Mouse (Mus musculus) heart, postnatal 10 days (tissue): ENCODE measurements around the gene Erbb4. TPM values are rescaled to one million over a fixed set of nuclear protein-coding genes. Genes with fewer than 3 reads are reported as not detected.

ENCODE experiments used
- DNase-seq, 2 experiments: peaks; one replicate each; pipeline ENCODE4 v3.0.0; 2021
- intact Hi-C: fragments of 180-260 bp; cut with DNase I; formaldehyde crosslinking; loops from one replicate; pipeline ENCODE4 v1.15.1; 2025
- total RNA-seq, 2 experiments: library from RNA; stranded (reverse); gene quantifications; 2 replicates each; pipeline ENCODE4 v1.2.3; 2021

Gene Erbb4
- 10 to 100 TPM; 18.6 to 22.4 TPM for total RNA-seq

DNA sequence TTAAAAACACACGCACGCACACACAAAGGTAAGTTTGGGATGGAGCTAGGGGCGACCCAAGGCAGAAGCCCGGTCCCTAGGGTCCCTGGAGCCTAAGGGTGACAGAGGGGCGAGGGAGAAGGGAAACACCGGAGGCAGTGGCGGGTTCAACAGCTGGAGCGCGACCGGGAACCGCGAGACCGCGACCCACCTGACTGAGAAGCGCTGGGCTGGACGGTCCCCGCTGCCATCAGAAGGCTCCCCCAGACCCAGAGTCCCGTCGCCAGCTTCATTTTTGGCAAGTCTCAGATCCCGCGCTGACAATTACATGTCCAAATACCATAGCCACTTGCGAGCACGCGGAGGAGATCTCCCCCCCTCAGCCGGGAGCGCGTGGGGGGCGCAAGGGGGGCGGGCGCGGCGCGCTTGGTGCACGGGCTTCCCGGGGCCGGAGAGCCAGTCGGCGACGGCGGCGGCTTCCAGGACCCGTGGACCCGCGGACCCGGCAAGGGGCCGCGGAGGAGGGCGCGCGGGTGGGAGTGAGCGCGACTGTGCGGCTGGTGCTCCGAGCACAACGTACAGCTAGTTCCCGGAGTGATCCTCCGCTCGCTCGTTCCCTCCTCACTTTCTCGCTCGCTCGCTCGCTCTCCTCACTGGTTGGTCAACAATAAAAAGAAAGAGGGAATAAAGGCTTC lies at the start of gene Erbb4:
Gene Erbb4, minus strand, starts transcription at position 575 of the 674 bp plus-strand sequence.
- DNase-seq, result peak; percentile 41 to 46
- intact Hi-C loops, result loop anchor here (5.0 to 10.0 kb wide), 3 partner anchors 135 to 603 kb away; no protein-coding TSS in a partner anchor

- DNase-seq, result no peak
- intact Hi-C loops, result no loop called here
These were observed 49.5 kb upstream of the Erbb4 start for GRCm38 (mm10) chr1:69157346-69157745.

DNA sequence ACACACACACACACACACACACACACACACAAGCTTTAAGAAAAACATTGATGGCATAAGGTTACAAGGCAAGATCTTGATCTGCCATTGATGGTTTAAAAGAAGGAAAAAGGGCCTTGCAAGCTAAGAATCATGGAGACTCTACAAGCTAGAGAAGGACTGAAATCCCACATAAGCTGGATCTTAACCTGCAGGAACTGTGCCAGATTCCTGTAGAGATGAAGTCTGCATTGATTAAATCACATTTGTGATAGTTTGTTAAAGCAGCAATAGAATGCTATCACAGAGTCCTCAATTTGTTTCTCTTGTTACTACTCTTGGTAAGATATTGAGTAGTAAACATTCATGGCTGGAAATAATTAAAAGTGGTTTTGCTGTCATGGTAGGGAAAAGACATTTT lies 33.5 kb upstream of the Erbb4 start:
- intact Hi-C loops, result no loop called here
- DNase-seq, result no peak

DNA sequence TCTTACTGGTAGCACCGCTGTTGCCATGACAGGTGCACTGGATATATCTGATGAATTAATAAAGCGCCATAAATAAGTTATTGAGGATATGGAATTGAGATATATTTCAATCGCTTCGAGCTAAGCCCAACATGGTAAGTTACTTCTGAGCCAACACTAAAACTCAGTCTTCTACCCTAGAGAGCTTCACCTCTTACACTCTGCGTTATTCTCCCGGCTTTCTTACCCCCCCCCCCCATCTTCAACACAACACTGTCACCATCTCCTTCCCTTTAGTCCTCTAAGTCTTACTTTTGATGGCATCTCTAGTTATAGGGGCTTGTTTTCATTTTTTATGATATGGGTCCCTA lies 31.6 kb upstream of the Erbb4 start:
- DNase-seq, result no peak
- intact Hi-C loops, result loop anchor here (2.0 to 5.0 kb wide), 3 partner anchors 1032 to 1959 kb away; no protein-coding TSS in a partner anchor

GRCm38 (mm10) chr1:69138856-69139518 lies 31.1 kb upstream of the Erbb4 start:
- intact Hi-C loops, result loop anchor here (2.0 to 5.0 kb wide), 3 partner anchors 1032 to 1958 kb away; no protein-coding TSS in a partner anchor
- DNase-seq, result peak; percentile 57 to 77

DNA sequence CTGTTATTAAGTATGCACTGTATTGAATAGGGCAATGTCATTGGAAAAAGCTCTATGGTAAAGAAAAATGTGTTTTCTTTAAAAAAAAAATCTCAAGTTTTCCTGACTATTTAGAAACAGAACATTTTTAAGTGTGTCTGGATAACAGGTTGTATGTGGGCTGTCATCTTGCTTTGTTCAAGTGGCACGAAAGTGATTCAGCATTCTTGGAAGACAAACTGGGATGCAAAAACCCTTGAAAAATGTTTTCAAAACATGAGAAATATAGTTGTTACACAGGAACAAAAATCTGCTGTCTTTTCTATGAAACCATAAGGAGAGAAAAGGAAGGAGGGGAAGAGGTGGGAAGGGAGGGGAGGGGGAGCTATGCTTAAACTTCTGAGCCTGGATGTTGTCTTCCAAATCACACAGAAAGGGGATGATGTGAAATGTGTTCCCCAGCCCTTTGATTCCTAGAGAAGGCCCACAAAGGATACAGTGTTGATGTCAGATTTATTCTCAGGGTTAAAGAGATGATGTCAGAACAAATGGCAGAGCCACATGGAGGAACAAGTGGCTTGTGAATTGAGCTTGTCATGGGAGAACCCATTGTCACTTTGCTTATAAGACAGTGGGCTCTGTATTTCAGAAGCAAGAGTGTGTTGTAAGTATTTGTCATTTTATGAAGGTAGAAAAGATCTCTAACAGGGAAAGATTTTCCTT lies 16.4 kb upstream of the Erbb4 start:
- no peak for DNase-seq
- intact Hi-C loops, result no loop called here

DNA sequence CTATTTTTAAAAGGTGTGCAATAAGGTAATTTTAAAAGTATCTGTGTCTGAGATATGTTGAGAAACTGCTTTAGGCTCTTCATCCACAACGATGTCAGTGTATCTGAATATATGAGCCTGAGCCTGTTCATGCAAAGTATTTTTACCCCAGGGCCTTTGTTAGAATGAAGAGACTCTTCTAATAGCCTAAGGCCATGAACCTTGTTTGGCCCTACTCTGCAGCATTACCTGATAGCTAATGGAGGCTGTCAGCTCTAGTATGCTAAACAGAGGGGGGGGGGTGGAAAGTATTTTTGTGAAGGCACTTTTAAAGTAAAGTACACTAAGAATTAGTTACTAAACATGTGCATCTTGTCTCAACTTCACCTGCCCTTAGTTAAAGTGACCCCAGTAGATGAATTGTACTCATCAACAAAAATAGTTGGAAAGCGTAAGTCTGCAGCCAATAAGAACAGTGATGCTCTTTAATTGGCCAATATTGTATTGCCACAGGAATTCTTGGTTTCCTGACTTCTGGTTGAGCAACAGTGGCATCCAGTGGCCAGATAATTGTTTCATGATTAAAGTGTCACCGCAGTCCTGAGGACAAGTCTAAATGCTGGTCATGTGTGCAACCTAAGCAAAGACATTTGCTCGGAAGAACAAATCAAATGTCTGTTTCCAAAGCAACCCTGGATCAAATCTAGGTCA lies 10.5 kb upstream of the Erbb4 start:
- intact Hi-C loops, result loop anchor here (5.0 kb wide), 1 partner anchor 1476 kb away; no protein-coding TSS in a partner anchor
- peak; percentile 22 to 50 for DNase-seq

DNA sequence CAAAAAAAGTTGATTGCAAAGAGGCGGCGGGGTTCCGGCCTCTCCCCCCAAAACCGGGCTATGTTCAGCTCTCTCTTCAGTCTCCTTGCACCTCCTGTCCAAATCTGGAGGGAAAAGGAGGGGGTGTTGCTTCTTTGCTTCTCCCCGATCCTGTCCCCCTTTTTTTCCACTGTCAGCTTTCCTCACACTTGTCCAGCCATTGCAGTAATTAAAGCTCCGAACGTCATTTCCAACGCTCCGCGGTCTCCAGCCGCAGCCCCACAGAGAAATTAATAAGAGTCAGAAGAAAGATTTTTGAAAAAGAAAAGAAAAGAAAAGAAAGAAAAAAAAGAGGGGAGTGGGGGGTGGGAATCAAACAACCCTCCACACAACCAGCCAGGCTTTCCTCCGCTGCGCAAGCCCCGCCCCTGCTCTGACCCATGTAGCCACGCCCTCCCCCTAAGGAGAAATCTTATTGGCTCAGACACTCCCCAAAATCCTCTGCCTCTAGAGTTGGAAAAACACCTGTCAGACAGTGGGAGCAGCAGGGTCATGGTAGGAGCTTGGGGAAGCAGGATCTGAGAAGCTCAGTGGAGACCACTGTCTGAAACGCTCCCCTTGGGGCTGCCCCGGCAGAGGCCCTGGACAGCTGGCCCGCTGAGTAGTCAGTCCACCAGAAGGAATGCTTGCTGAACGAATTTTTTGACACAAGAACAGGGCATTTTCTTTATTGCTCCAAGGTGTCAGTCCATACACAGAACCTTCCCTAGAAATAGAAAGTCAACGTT lies 483 bp upstream of the Erbb4 start:
- DNase-seq, result peak; percentile 69 to 71
- intact Hi-C loops, result loop anchor here (5.0 to 10.0 kb wide), 3 partner anchors 136 to 604 kb away; no protein-coding TSS in a partner anchor

DNA sequence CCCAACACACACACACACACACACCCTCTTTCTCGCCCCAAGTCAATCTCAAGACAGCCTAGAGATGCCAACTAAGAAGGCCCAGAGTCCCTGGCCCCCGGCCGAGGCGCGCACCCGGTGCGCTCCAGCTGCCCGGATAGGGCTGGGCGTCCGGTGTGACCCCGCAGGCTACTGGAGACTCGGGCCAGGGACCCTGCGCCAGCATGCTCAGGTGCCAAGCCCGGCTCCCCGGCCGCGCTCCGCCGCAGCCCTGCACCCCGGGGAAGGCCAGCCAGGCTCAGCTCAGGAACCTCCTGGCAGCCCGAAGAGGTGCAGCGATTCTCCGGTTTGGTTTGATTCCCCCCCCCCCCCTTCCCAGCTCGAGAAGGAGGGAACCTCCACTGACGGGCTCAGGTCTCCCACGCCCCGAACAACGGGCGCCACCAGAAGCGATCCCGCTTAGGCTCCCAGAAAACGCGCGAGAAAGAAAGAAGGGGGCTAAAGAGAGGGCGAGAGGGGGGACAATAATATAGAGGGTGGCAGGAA lies 860 bp downstream of the Erbb4 start:
- intact Hi-C loops, result loop anchor here (5.0 to 10.0 kb wide), 3 partner anchors 135 to 602 kb away; no protein-coding TSS in a partner anchor
- peak; percentile 65 to 73 for DNase-seq

DNA sequence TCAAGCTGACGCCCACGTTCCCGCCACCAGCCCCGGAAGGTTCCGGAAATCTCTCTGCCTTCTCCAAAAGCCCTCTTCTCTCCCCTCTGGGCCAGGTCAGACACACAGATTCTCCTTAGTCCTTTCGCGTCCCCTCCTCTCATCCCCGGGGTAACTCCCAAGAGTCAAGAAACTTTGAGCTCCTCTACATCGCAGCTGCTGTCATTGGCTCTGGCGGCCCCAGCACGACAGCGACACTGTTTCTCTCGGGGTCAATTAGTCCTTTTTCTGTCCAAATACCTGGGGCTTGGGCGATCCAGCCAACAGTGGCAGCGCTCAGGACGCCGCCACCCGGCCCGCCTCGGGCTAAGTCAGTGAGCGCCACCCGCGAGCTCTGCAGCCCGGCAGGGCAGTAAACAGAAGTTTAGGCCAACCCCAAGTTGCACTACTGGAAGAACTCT lies 1.5 kb downstream of the Erbb4 start:
- intact Hi-C loops, result loop anchor here (5.0 to 10.0 kb wide), 3 partner anchors 134 to 602 kb away; no protein-coding TSS in a partner anchor
- peak; percentile 65 to 68 for DNase-seq

DNA sequence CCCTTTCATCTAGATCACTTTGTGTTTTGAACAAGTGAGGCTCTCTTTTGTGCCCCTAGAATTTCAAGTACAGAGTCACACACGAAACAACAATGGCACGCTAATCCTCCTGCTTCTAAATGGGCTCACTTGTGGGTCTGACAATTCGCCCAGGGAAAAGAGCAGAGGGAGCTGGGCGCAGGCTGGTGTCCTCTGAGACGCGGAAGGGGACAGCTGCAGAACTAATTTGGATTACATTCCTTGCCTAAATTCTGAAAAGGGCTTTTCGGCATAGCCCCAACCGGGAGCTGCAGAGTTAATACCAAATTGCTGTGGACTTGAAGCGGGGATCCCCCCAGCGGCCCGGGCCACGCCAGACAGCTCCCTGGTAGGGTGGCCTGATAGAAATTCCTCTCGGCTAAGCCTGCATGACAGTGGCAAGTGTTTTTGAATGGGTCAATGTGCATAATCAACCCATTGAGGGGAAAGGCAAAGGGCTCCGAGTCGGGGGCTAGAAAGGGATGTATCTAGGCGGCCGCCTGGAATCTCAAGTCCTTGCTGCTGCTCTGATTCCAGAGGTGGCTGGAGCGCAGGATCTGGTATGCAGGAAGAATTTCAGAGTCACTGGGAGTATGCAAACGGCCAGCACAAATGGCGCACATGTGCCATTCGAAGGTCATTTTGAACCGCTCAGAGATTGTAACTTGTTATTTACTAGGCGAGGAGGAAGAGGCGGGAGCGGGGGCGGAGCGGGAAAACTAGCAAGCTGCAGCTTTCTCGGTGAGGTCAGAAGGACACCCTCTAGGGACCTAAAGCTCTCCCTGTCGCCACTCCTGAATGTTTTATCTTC lies 2.2 kb downstream of the Erbb4 start:
- intact Hi-C loops, result loop anchor here (5.0 to 10.0 kb wide), 3 partner anchors 133 to 601 kb away; no protein-coding TSS in a partner anchor
- DNase-seq, result peak; percentile 72 to 81

- peak; percentile 34 to 42 for DNase-seq
- intact Hi-C loops, result loop anchor here (5.0 to 10.0 kb wide), 3 partner anchors 133 to 600 kb away; no protein-coding TSS in a partner anchor
These were observed 2.8 kb downstream of the Erbb4 start for GRCm38 (mm10) chr1:69105096-69105492.

- intact Hi-C loops, result loop anchor here (10.0 kb wide), 2 partner anchors 318 to 598 kb away; no protein-coding TSS in a partner anchor
These were observed 4.6 kb downstream of the Erbb4 start for GRCm38 (mm10) chr1:69103211-69103706.

DNA sequence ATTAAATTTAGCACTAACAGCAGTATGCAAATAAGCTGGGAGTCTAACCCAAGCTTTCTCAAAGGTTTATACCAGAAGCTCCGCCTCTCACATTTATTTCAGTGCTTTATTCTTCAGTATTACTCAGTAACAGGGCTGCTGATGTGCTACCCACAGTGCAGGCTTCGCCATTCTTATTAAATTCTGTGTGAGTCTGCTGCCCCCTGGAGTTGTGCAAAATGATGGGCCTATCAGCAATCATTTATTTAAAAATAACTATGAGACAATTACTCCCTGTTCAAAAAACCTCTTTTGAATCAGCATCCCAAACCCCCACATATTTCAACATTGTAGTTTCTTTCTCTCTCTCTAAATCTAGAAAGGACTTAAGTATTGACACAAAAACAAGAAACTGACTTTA lies 6.2 kb downstream of the Erbb4 start:
- intact Hi-C loops, result loop anchor here (10.0 kb wide), 2 partner anchors 317 to 597 kb away; no protein-coding TSS in a partner anchor
- no peak for DNase-seq

More at GRCm38 (mm10) chr1:69103211-69103706, 4.6 kb downstream of the Erbb4 start:
- peak in 1 of 2 experiments; percentile 12 for DNase-seq

DNA sequence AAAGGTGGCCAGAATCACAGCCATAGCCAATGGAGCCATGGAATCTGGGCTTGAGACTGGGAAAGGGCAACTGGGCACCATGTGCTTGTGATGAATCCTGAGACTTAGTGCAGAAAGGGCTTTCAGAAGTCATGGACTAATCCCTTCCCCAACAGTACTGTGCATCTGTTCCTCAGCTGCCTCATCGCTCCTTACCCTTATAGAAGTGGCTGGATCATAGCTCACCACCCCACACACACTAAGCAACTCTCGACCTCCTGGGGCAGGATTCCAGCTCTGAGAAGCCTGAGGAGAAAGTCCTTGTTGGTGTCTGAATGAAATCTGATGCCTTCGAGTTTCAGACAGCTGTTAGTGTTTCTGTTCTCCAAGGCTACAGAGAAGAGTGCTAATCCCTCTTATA lies 14.8 kb downstream of the Erbb4 start:
- no peak for DNase-seq
- intact Hi-C loops, result no loop called here

GRCm38 (mm10) chr1:69089331-69089730 lies 18.5 kb downstream of the Erbb4 start:
- DNase-seq, result no peak
- intact Hi-C loops, result no loop called here

- intact Hi-C loops, result no loop called here
These were observed 22.1 kb downstream of the Erbb4 start for GRCm38 (mm10) chr1:69085753-69086152.

GRCm38 (mm10) chr1:69048918-69049317 lies 58.9 kb downstream of the Erbb4 start:
- DNase-seq, result no peak
- intact Hi-C loops, result no loop called here

More at GRCm38 (mm10) chr1:69085753-69086152, 22.1 kb downstream of the Erbb4 start:
- DNase-seq, result peak; percentile 31 to 34
